Mouse (Mus musculus) hindbrain, embryonic 16.5 days (tissue): ENCODE results near the gene Chpf2. TPM values are rescaled to one million over a fixed set of nuclear protein-coding genes. Genes with fewer than 3 reads are reported as not detected.
"Not testable (repeated sequence)": the region's sequence is repeated elsewhere in the genome, so short reads cannot be mapped to it uniquely, and the experiment has no call there.

Source experiments
- ATAC-seq: fragments of 200-750 bp; cut with Nextera tagmentation; 2 replicates; pipeline ENCODE4 v1.8.0; 2017; ENCODE audit warnings: moderate TSS enrichment, moderate library complexity
- H3K27ac ChIP-seq: fragments of 300-500 bp; sonication (generic); 2 replicates; pipeline ENCODE4 v1.5.1; 2014; ENCODE audit warnings: low read depth, mild to moderate bottlenecking, control low read depth, low read length, moderate library complexity
- H3K27me3 ChIP-seq: fragments of 300-500 bp; sonication (generic); replicated peaks from 2 replicates; pipeline ENCODE4 v1.6.1; 2014; ENCODE audit warnings: low read length; ENCODE audit not compliant: control insufficient read depth, insufficient read depth
- H3K36me3 ChIP-seq: fragments of 300-500 bp; sonication (generic); 2 replicates; pipeline ENCODE4 v1.6.1; 2014; ENCODE audit warnings: mild to moderate bottlenecking, low read length, moderate library complexity, mixed read lengths; ENCODE audit not compliant: control insufficient read depth, insufficient read depth
- H3K4me1 ChIP-seq: fragments of 300-500 bp; sonication (generic); 2 replicates; pipeline ENCODE4 v1.6.1; 2014; ENCODE audit warnings: low read depth, low read length; ENCODE audit not compliant: control insufficient read depth, insufficient read depth
- H3K4me2 ChIP-seq: fragments of 300-500 bp; sonication (generic); 2 replicates; pipeline ENCODE4 v1.6.1; 2014; ENCODE audit warnings: mild to moderate bottlenecking, low read length, control low read depth, moderate library complexity
- H3K4me3 ChIP-seq: fragments of 300-500 bp; sonication (generic); 2 replicates; pipeline ENCODE4 v1.5.1; 2014; ENCODE audit warnings: mild to moderate bottlenecking, low read length, control low read depth, moderate library complexity
- H3K9ac ChIP-seq: fragments of 300-500 bp; sonication (generic); 2 replicates; pipeline ENCODE4 v1.6.1; 2014; ENCODE audit warnings: low read depth, mild to moderate bottlenecking, control low read depth, low read length, moderate library complexity
- H3K9me3 ChIP-seq: fragments of 300-500 bp; sonication (generic); 2 replicates; pipeline ENCODE4 v1.6.1; 2014; ENCODE audit warnings: mild to moderate bottlenecking, low read length, moderate library complexity; ENCODE audit not compliant: control insufficient read depth
- WGBS: fragments of 180-500 bp; shearing (Covaris S2); extraction: QIAGEN DNeasy Blood & Tissue Kit; methylation state at CpG from one replicate; pipeline ENCODE4 v1.1.7; 2014; 5-methylcytosine and 5-hydroxymethylcytosine counted together
- polyA plus RNA-seq: library from polyadenylated mRNA; unstranded; fragments of >200 nt; fragmentation: Nextera tagmentation; extraction: Ambion mirVana; gene quantifications from 2 replicates; pipeline ENCODE4 v1.2.1, GENCODE M21; 2015

The Chpf2 gene
- polyA plus RNA-seq, 1 experiment from 2014 or later = 20.6 TPM

DNA sequence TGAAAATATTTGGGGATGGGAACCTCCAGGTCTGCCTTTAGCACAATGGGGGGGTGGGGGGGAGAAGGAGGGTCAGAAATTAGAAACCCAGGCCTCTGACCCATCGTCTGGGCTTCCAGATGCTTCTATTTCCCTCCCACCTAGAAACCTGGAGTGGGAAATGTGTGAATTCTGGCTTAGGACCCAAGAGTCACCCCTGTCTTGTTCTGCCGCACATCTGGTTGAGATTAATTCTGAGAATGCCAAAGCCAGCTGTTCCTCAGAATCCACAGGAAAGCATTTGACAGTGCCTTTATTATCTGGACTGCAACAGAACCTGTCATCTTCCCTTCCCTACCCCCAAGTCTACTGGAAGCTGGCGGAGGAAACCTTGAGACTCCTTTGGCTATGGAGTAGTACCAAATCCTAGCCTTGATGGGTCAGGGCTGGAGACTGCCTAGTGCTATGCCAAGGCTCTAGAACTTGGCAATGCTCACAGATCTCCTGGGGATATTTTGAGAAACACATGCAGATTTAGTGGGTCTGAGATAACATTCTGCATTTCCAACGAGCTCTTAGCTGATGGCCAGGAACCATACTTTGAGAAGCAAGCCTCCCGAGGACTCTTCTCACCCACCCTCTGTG, 32.8 kb upstream of the Chpf2 start:
- no peak overlapping the region for H3K4me2 ChIP-seq
- WGBS = 79% methylated on average over 5 of the region's 5 CpGs
- no peak overlapping the region for H3K9ac ChIP-seq
- no peak for ATAC-seq
- H3K27ac ChIP-seq = no peak overlapping the region
- peaks cover 3% of the 10 kb centered on the region; the same call in 1 of the 2 replicates for H3K9me3 ChIP-seq
- peaks cover 12% of the 10 kb centered on the region for H3K4me1 ChIP-seq
- H3K4me3 ChIP-seq = no peak overlapping the region
- H3K27me3 ChIP-seq = no peaks in the 10 kb centered on the region
- no peaks in the 10 kb centered on the region for H3K36me3 ChIP-seq

DNA sequence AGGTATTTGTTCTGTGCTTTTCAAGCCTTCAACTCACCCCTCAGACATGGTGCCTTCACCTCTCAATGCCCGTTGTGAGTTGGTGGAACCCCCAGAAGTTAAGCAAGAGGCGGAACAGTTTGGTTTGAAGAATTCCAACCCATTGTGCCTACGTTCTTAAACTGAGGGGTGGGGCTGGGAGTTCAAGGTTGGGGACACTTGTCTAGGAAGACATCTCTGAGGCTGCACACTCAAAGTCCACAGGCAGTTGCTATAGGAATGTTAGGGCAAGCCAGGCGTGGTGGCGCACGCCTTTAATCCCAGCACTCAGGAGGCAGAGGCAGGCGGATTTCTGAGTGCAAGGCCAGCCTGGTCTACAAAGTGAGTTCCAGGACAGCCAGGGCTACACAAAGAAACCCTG, 31.2 kb upstream of the Chpf2 start:
- not testable (repeated sequence) for H3K36me3 ChIP-seq, H3K9me3 ChIP-seq, H3K27ac ChIP-seq, H3K27me3 ChIP-seq, H3K9ac ChIP-seq, H3K4me3 ChIP-seq, ATAC-seq, H3K4me2 ChIP-seq
- WGBS = 95% methylated on average over 7 of the region's 7 CpGs
- peaks cover 12% of the 10 kb centered on the region for H3K4me1 ChIP-seq

DNA sequence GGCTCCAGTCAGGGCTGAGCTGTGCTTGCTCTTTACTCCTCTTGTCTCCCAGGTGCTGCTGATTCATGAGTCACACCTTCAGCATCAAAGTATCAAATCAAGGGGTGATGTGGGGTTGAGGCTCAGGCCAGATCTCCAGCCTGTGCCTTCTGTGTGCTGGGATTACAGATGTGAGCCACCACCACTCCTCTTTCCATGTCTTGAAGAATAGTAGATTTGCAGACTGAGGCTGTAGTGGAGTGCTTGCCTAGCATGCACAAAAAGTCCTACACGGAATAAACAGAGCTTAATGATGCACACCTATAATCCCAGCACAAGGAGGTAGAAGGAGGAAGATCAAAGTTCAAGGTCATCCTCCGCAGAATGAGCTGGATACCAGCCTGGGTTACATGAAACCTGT, 29.8 kb upstream of the Chpf2 start, which contains the start of gene 4931409K22Rik:
Gene 4931409K22Rik (minus strand): TSS at position 101 of the 400 bp plus-strand sequence.
- Histone ChIP-seq H3K27me3 (no peaks in the 10 kb centered on the region), H3K9me3 (peaks cover 3% of the 10 kb centered on the region; the same call in 1 of the 2 replicates), H3K4me3 (no peak within 1 kb of the TSS), H3K4me2 (no peak within 1 kb of the TSS), H3K4me1 (no peaks in the 10 kb centered on the region), H3K36me3 (no peaks in the 10 kb centered on the region), H3K9ac (no peak within 1 kb of the TSS), H3K27ac (no peak within 1 kb of the TSS)
- 84% methylated on average over 2 of the region's 2 CpGs for WGBS
- no peak for ATAC-seq

DNA sequence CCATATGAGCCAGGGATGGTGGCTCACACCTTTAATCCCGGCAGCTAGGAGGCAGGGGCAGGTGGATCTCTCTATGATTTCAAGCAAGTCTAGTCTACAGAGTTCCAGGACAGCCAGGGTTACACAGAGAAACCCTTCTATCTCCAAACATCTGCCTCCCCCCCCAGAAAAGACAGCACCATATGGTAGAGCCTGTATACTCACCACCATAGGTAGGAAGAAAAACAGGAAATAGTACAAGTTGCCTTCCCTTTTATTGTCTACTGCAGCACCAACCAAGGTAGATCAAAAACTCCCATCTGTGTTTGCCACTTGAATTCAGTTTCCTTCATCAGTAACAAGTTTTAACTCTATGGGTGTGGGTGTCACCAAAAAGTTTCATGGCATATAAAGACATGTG, 10.6 kb upstream of the Chpf2 start:
- H3K27ac ChIP-seq = no peak overlapping the region
- no peaks in the 10 kb centered on the region for H3K9me3 ChIP-seq
- peak overlapping the region; percentile 96 for H3K4me2 ChIP-seq
- no peak for ATAC-seq
- H3K9ac ChIP-seq = no peak overlapping the region
- peaks cover 24% of the 10 kb centered on the region for H3K36me3 ChIP-seq
- peaks cover 12% of the 10 kb centered on the region for H3K4me1 ChIP-seq
- no peak overlapping the region; the same call in 1 of the 2 replicates for H3K4me3 ChIP-seq
- H3K27me3 ChIP-seq = no peaks in the 10 kb centered on the region
- 92% methylated on average over 1 of the region's 1 CpGs for WGBS

DNA sequence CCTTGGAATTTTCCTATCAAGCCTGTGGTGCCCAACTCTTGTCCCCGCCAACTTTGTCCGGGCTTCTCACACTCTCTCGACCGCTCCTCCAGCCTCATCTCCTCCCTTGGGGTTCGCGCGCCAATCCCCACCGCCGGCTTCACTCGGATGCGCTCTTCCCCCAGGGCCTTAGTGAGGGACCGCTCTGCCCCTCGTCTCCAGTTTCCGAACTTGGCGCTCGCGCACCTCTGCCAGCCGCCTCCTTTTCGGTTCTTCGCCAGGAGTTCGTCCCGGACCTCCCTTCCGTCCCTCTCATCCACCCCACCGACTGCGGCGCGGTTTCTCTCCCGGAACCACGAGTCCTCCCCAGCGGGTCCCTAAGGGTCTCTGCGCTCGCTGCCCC, 9.7 kb upstream of the Chpf2 start:
- peak; percentile 25 for ATAC-seq
- peak overlapping the region; percentile 65 for H3K9ac ChIP-seq
- H3K27me3 ChIP-seq = no peaks in the 10 kb centered on the region
- under 1% methylated on average over 32 of the region's 32 CpGs for WGBS
- peaks cover 12% of the 10 kb centered on the region for H3K4me1 ChIP-seq
- peak overlapping the region; percentile 96 for H3K4me2 ChIP-seq
- H3K27ac ChIP-seq = peak overlapping the region; percentile 74
- H3K36me3 ChIP-seq = peaks cover 16% of the 10 kb centered on the region
- H3K4me3 ChIP-seq = peak overlapping the region; percentile 65
- no peaks in the 10 kb centered on the region for H3K9me3 ChIP-seq

DNA sequence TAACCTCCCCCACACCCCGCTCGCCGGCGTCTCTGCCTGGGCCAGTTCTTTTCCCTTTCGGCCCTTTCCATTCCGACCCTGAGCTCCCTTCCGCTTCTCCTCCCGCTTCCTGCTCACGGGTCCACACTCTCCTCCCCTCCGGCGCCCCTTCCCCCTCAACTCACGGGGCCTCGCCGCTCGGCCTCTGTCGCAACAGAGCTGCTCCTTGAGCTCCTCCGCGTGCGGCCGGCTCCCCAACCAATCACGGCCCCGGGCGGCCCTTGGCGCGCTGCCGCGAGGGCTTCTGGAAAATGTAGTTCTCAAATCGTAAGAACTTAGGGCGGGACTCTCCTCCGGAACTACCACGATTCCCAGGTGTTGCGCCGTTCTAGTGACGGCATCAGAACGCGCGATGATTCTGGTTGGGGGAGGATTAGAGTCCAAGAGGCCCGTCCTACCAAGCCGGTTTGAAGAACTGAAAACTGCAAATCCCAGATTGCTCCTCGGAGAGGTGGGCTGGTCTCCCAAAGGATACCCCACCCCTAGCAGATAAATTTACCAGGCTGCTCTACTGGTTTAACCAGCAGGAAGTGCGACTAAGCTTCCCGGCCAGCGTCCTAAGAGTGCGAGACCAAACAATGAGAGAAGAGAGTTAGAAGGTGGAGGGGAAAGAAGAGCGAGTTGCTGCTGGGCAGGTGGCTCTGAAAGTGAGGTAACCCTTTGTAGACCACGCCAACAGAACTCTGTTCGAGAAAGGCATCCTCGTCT, 9.2 kb upstream of the Chpf2 start, which contains the start of gene Abcf2:
Gene Abcf2 (minus strand): TSS at position 285 of the 747 bp plus-strand sequence.
- ATAC-seq = peak; percentile 97
- Histone ChIP-seq H3K9ac (peak within 1 kb of the TSS; percentile 65), H3K4me1 (peaks cover 12% of the 10 kb centered on the region), H3K27ac (peak within 1 kb of the TSS; percentile 74), H3K4me2 (peak within 1 kb of the TSS; percentile 96), H3K4me3 (peak within 1 kb of the TSS; percentile 65), H3K9me3 (no peaks in the 10 kb centered on the region), H3K27me3 (no peaks in the 10 kb centered on the region), H3K36me3 (peaks cover 15% of the 10 kb centered on the region)
- WGBS = under 1% methylated on average over 48 of the region's 48 CpGs

DNA sequence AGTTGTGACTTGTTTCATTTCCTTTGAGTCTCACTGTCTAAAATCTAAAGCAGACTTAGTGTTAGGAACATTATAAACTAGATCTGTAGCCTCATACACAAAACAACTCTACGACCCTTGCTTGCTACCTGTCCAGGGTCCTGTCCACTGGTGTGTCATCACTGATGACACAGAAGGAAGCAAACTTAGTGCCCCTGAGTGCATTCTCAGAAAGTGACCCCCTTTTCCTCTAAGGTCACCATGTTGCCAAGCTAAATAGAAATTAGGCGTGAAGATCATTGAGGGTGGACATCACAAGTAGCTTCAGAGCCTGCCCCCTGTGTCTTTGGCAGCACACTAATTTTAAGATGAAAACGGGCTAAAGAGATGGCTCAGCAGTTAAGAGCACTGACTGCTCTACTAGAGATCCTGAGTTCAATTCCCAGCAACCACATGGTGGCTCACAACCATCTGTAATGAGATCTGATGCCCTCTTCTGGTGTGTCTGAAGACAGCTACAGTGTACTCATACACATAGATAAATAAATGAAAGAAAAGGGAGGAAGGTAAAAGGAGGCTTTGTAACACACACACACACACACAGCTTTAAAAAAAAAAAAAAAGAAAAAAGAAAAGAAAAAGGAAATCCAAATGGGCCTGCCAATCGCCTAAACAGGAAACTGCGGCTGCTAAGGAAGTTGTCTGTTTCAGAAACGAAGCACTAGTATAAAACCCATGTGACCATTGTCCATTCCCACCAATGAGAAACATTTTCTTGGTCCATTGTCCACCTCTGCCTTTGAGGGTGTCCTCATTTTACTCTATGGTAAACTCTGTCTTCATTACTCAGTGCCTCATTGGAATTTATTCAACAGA, 8.2 kb upstream of the Chpf2 start:
- no peak overlapping the region; the same call in 1 of the 2 replicates for H3K9ac ChIP-seq
- peaks cover 6% of the 10 kb centered on the region for H3K36me3 ChIP-seq
- peak overlapping the region; percentile 57 for H3K4me2 ChIP-seq
- ATAC-seq = no peak
- H3K4me3 ChIP-seq = peak overlapping the region; percentile 65
- no peak overlapping the region for H3K27ac ChIP-seq
- H3K9me3 ChIP-seq = no peaks in the 10 kb centered on the region
- WGBS = 77% methylated on average over 6 of the region's 6 CpGs
- H3K27me3 ChIP-seq = no peaks in the 10 kb centered on the region
- H3K4me1 ChIP-seq = peaks cover 12% of the 10 kb centered on the region

DNA sequence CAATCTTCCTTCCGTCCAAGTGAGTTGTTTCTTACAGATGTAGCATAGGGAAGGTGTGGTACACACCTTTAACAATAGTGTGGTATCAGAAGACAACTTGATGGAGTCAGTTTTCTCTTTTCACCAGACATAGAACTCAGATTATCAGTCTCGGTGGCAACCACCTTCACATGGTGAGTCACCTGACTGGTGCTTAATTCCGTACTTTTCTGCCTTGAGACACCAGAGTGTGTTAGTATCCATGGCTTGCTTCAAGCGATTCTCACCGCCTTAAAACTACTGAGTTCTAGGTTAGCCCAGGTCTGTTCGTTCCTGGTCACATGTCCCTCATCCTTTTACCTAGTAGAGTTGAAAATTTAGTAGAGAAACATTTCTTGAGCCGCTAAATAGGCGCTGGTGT, 435 bp upstream of the Chpf2 start:
- Histone ChIP-seq H3K4me3 (peak overlapping the region; percentile 91), H3K9me3 (no peaks in the 10 kb centered on the region), H3K27me3 (no peaks in the 10 kb centered on the region), H3K27ac (peak overlapping the region; percentile 88), H3K9ac (peak overlapping the region; percentile 92), H3K4me1 (peaks cover 20% of the 10 kb centered on the region), H3K4me2 (peak overlapping the region; percentile 81), H3K36me3 (peaks cover 6% of the 10 kb centered on the region; the same call in 1 of the 2 replicates)
- WGBS = 10% methylated on average over 8 of the region's 8 CpGs
- ATAC-seq = peak; percentile 43
